Mouse (Mus musculus) heart, postnatal 0 days (tissue): ENCODE measurements at regions not wholly inside any gene's neighbourhood (a gene's known extent, or its start where the extent isn't known, plus 50 kb on each side); places are given as distances from the start of the nearest gene placed in this dataset.

Experiments
- ATAC-seq: fragments of 200-750 bp; cut with Nextera tagmentation; 2 replicates; pipeline ENCODE4 v1.8.0; 2017; ENCODE audit warnings: low read depth, moderate number of reproducible peaks, moderate library complexity; ENCODE audit not compliant: insufficient read depth
- DNase-seq: peaks from one replicate; pipeline ENCODE4 v3.0.0-alpha.2; 2016; ENCODE audit warnings: low spot score
- H3K27ac ChIP-seq: fragments of 300-500 bp; sonication (generic); 2 replicates; pipeline ENCODE4 v1.5.1; 2014; ENCODE audit warnings: low read depth, mild to moderate bottlenecking
- H3K27me3 ChIP-seq: fragments of 300-500 bp; sonication (generic); 2 replicates; pipeline ENCODE4 v1.6.1; 2014; ENCODE audit warnings: low read length, mixed read lengths; ENCODE audit not compliant: control insufficient read depth, insufficient read depth
- H3K36me3 ChIP-seq: fragments of 300-500 bp; sonication (generic); replicated peaks from 2 replicates; pipeline ENCODE4 v1.6.1; 2014; ENCODE audit warnings: low read length, mixed read lengths; ENCODE audit not compliant: control insufficient read depth, insufficient read depth
- H3K4me1 ChIP-seq: fragments of 300-500 bp; sonication (generic); 2 replicates; pipeline ENCODE4 v1.6.1; 2014; ENCODE audit warnings: antibody characterized with exemption; ENCODE audit not compliant: control insufficient read depth, insufficient read depth
- H3K4me2 ChIP-seq: fragments of 300-500 bp; sonication (generic); 2 replicates; pipeline ENCODE4 v1.6.1; 2014; ENCODE audit warnings: low read depth, mild to moderate bottlenecking, low read length, moderate library complexity
- H3K4me3 ChIP-seq: fragments of 300-500 bp; sonication (generic); 2 replicates; pipeline ENCODE4 v1.5.1; 2014; ENCODE audit warnings: low read depth, low read length
- H3K9ac ChIP-seq: fragments of 300-500 bp; sonication (generic); replicated peaks from 2 replicates; pipeline ENCODE4 v1.6.1; 2014; ENCODE audit warnings: low read depth, low read length, mixed read lengths
- H3K9me3 ChIP-seq: fragments of 300-500 bp; sonication (generic); replicated peaks from 2 replicates; pipeline ENCODE4 v1.6.1; 2016; ENCODE audit warnings: low read length; ENCODE audit not compliant: control insufficient read depth
- CTCF ChIP-seq: IDR thresholded peaks from 2 replicates; pipeline ENCODE4 v1.5.1; 2016; ENCODE audit warnings: antibody characterized with exemption, control low read depth, low read depth
- EP300 ChIP-seq: IDR thresholded peaks from 2 replicates; pipeline ENCODE4 v1.6.1; 2016; ENCODE audit warnings: antibody characterized with exemption, low read depth
- WGBS: fragments of 180-500 bp; shearing (Covaris S2); extraction: QIAGEN DNeasy Blood & Tissue Kit; methylation state at CpG from one replicate; pipeline ENCODE4 v1.1.7; 2014; 5-methylcytosine and 5-hydroxymethylcytosine counted together

- Histone ChIP-seq H3K4me2 (peak overlapping the region; percentile 60), H3K4me3 (peak overlapping the region; percentile 33), H3K27ac (no peak overlapping the region), H3K9me3 (no peaks in the 10 kb centered on the region), H3K36me3 (no peaks in the 10 kb centered on the region), H3K4me1 (peaks cover 4% of the 10 kb centered on the region; the same call in 1 of the 2 replicates), H3K27me3 (no peaks in the 10 kb centered on the region), H3K9ac (no peak overlapping the region; the same call in 1 of the 2 replicates)
- WGBS: 26% methylated on average over 14 of the region's 14 CpGs
- DNase-seq (peak; percentile 63), ATAC-seq (peak; percentile 64; the same call in 1 of the 2 replicates)
- TF ChIP-seq EP300: no peak
- TF ChIP-seq CTCF: no peak
Observed at GRCm38 (mm10) chr15:36695199-36696129, 312.1 kb downstream of the Zfp706 start.

GRCm38 (mm10) chr15:36691002-36691652, 316.4 kb downstream of the Zfp706 start:
- H3K27me3 ChIP-seq: no peaks in the 10 kb centered on the region
- no peak for ATAC-seq
- DNase-seq: no peak
- no peaks in the 10 kb centered on the region for H3K9me3 ChIP-seq
- H3K4me1 ChIP-seq: peaks cover 13% of the 10 kb centered on the region; the same call in 1 of the 2 replicates
- 52% methylated on average over 15 of the region's 15 CpGs for whole genome bisulfite sequencing
- no peaks in the 10 kb centered on the region for H3K36me3 ChIP-seq
- H3K4me3 ChIP-seq: no peak overlapping the region
- no peak overlapping the region for H3K4me2 ChIP-seq
- no peak overlapping the region for H3K9ac ChIP-seq
- no peak overlapping the region for H3K27ac ChIP-seq
- no peak for TF ChIP-seq EP300
- TF ChIP-seq CTCF: no peak

GRCm38 (mm10) chr15:36689881-36690280, 317.7 kb downstream of the Zfp706 start:
- TF ChIP-seq CTCF (no peak), EP300 (no peak)

GRCm38 (mm10) chr15:36689301-36689700, 318.3 kb downstream of the Zfp706 start:
- Histone ChIP-seq H3K27me3 (no peaks in the 10 kb centered on the region), H3K27ac (no peak overlapping the region), H3K9ac (no peak overlapping the region), H3K4me1 (0 out of 2 replicates have a peak, but pooled peaks cover 8% of the 10 kb centered on the region), H3K9me3 (no peaks in the 10 kb centered on the region), H3K4me2 (no peak overlapping the region), H3K36me3 (no peaks in the 10 kb centered on the region), H3K4me3 (no peak overlapping the region)
- no peak for DNase-seq
- WGBS: 73% methylated on average over 3 of the region's 3 CpGs
- no peak for ATAC-seq
- TF ChIP-seq CTCF (no peak), EP300 (no peak)

More at GRCm38 (mm10) chr15:36689881-36690280, 317.7 kb downstream of the Zfp706 start:
- WGBS: 73% methylated on average over 7 of the region's 7 CpGs
- DNase-seq (no peak), ATAC-seq (no peak)
- no peak overlapping the region for H3K4me2 ChIP-seq
- H3K4me3 ChIP-seq: no peak overlapping the region
- no peak overlapping the region for H3K27ac ChIP-seq
- H3K27me3 ChIP-seq: no peaks in the 10 kb centered on the region
- H3K9me3 ChIP-seq: no peaks in the 10 kb centered on the region
- H3K9ac ChIP-seq: no peak overlapping the region
- 0 out of 2 replicates have a peak, but pooled peaks cover 8% of the 10 kb centered on the region for H3K4me1 ChIP-seq
- no peaks in the 10 kb centered on the region for H3K36me3 ChIP-seq

GRCm38 (mm10) chr15:36688051-36688754, 319.4 kb downstream of the Zfp706 start:
- Histone ChIP-seq H3K9ac (no peak overlapping the region), H3K27ac (no peak overlapping the region), H3K4me1 (0 out of 2 replicates have a peak, but pooled peaks cover 8% of the 10 kb centered on the region), H3K9me3 (no peaks in the 10 kb centered on the region), H3K4me2 (peak overlapping the region; percentile 39; the same call in 1 of the 2 replicates), H3K36me3 (no peaks in the 10 kb centered on the region), H3K4me3 (no peak overlapping the region), H3K27me3 (no peaks in the 10 kb centered on the region)
- TF ChIP-seq CTCF (no peak), EP300 (no peak)
- WGBS: 6% methylated on average over 17 of the region's 17 CpGs
- ATAC-seq (no peak), DNase-seq (no peak)
